Mouse (Mus musculus): Measurements from ENCODE around the gene Pcbd1.

The Pcbd1 gene

DNA sequence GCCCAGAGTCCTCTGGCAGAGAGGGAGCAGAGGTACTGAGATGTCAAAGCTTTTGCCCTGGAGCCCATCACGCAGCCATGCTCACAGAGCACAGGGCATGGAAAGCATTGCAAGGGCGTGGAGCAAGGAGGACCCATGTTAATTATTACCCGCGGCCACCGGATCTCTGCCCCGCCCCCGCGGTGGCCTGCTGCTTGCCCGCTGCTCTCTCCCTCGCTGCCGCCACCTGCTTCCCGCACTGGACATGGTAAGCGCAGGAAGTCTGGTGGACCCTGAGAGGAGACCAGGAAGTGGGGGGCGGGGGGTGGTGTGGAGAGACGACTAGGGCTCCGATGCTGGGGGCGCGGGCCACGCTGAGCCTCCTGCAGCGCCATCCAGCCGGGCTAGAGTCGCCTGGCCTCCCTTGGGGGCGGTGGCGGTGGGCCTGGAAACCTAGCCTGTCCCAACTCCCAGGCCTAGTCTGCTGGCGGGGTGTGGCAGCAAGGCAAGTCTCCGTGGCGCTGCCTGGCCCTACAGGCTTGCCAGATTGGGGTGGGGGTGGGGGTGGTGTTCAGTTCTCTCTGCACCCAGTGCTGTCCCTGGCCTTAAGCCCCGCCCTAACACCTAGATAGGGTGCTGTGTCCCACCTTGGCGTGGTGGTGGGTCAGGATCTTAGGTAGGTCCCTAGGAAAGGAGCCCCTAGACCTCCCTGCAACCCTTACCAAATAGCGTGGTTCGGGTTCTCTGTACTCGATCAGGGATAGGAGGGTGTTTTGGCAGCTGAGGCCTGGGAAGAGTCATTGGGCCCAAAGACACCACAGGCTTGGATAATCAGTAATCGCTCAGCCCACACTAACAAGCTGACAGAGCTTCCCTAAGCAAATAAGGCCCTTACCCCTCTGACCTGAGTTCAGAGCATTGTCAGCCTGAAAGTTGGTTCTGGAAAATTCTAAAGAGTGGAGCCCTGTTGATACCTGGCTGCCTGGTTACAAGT lies at the start of gene Pcbd1:
Gene Pcbd1 (plus strand): TSS at position 162 of the 973 bp plus-strand sequence.
- DNase-seq (ENCODE audit: extremely low spot score) = peak; percentile 77

DNA sequence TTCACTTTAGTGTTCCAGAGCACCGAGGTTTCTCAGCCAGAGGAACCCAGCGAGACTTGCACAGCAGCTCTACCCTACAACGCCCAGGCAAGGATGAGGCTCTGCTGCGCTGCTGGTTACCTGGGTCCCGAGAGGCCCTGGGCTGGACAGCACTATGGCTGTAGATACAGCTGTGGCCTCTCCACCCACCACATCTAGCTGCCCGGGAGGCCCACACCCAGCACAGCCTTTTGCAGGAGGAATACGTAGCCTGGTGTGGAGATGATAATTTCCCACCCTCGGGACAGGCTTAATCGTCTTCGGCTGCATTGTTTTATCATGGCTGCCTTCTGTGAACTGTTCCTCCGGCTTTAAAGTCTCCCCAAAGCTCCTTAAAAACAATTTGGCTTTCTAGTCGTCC lies 49.5 kb upstream of the Pcbd1 start:
- DNase-seq (ENCODE audit: extremely low spot score) = no peak

DNA sequence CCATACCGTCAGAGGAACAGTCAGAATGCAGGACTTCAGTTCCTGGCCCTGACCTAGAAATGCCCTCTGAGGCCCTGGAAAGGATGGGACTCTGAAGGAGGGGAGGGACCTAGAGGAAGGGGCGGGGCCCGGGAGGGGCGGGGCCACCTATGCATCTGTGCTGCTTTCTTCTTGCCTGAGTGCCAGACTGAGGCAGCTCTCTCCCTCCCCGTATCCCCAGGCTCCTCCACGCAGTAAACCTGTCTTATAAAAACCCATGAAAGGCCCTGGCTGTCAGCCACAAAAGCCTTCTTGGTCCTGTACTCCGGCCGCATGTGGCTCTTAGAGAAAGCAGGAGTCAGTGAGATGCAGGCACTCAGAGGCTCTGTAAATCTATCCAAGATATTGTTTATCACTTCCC lies 44.0 kb upstream of the Pcbd1 start:
- peak; percentile 70 for DNase-seq (ENCODE audit: extremely low spot score)

DNA sequence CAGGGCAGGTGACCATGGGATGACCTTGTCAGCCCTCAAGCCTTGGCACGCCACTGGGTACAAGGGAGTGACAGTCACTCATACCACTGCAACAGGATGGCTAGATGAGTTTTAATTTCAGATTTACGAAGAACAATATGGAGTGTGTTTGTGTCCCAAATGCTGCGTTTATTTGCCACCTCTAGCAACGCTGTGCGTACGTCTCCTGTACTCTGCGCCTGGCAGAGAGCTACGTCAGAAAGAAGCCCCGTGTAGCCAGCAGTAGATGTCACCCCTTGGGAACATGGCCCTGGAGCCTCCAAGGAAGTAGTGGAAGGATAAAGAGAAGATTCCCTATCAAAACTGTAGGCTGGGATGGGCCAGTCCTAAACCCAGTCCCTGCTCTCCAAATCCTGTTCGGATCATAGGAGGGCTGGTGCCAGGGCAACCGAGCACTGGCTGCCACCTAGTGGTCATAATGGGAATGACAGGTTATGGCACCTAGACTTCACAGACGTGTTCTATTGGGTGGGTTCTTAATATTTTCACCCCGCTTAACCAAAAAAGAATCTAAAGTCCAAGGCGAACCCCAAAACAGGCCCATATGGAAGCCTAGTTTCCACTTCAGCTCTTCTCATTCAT lies 37.0 kb upstream of the Pcbd1 start:
- DNase-seq (ENCODE audit: extremely low spot score) = peak; percentile 70

DNA sequence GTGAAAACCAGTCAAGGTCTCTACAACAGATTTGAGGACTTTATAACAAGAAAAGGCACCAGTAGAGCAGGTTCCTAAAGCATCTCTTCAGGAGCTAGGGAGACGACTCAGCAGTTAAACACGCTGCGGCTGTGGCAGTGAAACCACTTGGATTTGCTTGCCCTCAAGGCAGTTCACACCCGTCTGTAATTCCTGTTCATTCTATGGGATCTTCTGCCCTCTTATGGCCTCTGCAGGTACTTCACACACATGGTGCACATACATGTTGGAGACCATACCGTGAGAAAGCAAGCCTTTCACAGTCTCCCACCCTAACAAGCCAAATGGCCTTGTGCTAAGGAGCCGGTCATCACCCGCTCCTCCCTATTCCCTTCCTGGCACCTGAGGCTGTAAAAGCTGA lies 32.5 kb upstream of the Pcbd1 start:
- DNase-seq (ENCODE audit: extremely low spot score) = no peak

DNA sequence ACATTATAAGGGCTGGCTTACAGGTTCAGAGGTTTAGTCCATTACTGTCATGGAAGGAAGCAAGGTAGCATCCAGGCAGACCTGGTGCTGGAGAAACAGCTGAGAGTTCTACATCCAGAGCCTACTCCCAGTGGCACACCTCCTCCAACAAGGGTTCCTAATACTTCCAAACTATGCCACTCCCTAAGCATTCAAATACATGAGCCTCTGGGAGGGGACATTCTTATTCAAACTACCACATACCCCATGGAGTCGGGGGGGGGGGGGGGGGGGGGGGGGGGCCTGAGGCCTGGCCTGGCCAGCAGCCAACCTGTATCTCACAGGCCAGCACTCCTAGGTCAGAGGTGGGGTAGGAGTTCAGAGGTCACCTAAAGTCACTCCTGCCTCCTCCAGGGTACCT lies 30.0 kb upstream of the Pcbd1 start:
- no peak for DNase-seq (ENCODE audit: extremely low spot score)

DNA sequence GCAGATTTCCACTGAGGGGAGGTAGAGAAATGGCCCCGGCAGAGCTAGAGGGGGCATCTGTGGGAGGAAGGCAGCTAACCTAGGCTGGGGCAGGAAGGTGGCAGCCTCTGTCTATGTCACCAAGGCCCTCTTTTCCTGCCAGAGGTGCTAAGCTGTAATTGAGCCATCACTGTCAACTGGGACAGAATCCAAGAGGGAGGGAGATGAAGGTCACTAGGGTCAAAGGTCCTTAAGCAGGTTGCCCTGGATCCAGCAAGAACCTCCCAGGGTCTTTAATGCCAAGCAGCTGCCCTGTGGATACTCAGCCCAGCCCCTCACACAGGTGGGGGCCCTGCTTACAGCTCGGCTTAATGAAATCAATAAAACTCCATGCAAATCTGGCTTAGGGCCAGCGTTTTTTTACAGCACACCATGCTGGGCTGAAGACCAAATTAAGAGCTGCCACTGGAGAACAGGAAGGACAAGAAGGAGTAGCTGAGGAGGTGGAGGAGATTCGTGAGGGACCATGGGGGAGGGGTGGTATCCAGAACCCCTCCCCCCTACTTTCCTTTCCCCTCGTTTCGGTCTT lies 29.5 kb upstream of the Pcbd1 start:
- DNase-seq (ENCODE audit: extremely low spot score) = no peak

DNA sequence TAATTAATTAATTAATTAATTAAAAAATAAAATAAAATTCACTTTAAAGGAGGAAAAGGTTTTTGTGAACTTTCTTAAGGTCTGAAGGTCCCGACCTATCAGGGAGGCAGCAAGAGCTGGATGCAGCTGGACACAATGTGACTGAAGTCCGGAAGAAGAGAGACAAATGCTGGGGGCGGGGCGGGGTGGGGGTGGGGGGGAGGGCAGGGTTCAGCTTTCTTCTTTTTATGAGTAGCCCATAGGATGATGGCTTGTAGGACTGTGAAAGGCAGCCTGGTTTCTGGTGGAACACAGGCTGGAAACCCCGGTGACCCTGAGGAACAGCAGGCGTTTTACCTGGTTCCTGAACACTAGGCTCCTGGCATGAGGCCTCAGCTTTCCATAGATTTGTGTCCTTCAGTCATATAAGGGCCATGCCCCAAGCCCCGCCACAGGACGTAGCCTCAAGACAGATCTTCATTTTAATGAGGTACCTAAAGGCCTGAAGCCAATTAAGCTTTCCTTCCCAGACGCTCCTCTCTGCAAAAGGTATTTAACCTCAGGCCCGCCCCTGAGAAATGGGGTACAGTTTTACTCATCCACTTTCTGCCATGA lies 25.8 kb upstream of the Pcbd1 start:
- DNase-seq (ENCODE audit: extremely low spot score) = no peak

DNA sequence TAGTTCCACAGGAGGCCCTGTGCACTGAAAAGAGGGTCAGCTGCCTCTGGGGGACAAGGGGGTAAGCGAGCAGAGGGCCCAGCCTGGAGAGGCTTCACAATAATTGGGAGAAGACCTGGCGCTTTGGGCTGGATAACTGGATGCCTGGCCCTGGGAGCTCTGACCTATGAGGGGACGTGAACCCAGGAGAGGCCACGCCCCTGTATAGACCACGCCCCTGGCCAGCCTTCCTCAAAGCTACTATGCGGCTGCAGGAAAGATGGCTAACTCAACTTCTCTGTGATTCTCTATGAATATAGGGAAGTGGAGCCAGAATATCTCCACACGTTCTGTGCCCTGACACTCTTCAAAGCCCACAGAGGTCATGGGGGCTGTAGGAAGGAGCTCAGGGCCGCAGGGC lies 24.5 kb upstream of the Pcbd1 start:
- peak; percentile 85 for DNase-seq (ENCODE audit: extremely low spot score)

DNA sequence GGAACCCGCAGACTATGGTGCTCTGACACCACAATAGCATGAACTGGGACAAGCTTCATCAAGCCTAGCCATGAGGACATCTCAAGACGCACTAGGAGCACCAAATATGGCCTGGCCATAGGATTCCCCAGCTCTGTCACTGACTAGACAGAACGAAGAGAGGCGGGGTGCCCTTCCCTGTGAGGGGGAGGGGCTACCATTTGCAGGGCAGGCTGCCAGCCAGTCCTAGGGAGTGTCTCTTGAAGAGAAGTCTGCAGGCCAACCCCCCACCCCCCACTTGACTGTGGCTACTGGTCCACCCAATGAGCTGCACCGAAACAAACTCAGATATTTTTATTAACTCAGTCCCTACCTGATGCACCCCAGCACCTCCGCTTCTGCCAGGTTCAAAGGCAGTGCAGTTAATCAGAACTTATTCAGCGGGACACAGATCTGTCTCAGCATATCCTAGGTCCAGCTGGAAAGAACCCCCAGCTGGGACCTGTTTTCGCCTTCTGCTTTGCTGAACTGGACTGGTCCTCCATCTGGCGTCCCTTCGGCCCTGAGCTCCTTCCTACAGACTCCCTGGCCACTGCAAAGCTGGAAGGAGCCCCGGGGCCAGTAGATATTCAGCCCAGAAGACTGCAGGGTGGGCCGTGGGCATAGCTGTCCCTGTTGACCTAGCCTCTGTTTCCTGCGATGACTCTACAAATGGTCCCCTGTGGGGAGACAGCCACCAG lies 23.7 kb upstream of the Pcbd1 start:
- DNase-seq (ENCODE audit: extremely low spot score) = no peak

DNA sequence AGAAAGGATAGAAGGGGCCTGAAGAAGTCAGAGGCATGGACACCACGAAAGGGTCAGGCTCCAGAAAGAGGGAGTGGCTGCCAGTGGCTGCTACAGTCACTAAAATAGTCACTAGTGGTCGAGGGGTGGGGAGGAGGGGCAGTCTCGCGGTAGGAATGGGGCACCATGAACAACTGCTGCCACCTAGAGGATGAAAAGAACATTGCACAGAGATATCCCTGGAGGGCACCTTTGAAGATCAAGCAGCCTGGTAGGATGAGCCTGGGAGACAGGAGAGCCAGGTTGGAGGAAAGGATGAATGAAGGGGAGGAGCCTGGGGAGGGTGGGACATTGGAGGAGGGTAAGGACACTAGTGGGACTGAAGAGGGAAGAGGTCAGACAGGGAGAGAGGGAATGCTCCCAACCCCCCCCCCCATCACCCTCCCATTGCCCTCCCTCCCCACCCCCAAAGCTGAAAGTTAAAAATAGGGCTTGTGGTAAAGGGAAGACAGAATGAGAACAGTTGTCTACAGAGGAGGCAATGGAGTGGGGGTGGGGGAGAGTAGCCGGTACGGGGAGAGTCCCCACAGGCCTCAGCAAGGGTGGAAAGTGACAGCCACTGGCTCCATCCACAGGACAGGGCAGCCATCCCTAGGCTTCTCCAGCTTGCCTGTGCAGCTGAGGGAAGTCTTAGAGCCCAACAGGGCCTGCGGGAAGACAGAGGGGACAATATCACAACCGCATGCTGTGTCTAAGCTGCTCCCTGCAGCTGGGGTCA lies 20.5 kb upstream of the Pcbd1 start:
- peak; percentile 80 for DNase-seq (ENCODE audit: extremely low spot score)

DNA sequence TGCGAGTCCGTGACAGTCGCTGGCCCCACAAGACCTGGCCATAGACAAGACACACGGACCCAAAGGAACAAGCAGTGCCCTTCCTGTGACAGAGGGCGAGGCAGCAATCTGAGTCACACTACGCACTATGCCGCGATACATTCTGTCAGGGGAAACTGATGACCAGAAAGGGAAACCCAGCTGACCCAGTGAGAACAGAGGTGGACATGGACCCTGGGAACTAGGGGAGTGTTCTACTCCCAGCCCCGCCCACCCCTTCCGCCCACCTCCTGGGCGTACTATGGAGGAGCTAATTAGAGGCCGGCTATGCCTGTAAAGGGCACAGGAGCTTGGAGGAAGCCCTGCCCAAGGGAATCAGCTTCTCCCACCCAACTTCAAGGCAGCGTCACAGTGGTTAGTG lies 19.9 kb upstream of the Pcbd1 start:
- DNase-seq (ENCODE audit: extremely low spot score) = no peak

DNA sequence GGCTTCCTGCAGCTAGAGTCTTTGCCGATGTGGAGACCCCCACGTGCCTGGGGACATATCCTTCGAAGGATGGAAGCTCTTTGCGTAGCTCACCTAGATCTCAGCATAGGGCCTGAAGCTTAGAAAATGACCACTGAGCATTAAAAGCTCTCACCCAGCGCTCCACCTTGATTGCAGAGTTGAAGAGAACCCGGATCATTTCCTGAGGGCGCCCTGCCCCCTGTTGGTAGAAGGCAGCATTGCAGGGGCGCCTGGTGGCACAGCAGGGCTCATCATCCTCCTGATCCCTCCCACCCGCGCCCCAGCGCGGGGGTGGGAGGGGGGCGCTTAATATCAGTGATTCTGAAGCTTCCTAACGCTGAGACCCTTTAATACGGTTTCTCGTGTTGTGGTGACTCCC lies 16.8 kb upstream of the Pcbd1 start:
- peak; percentile 75 for DNase-seq (ENCODE audit: extremely low spot score)

DNA sequence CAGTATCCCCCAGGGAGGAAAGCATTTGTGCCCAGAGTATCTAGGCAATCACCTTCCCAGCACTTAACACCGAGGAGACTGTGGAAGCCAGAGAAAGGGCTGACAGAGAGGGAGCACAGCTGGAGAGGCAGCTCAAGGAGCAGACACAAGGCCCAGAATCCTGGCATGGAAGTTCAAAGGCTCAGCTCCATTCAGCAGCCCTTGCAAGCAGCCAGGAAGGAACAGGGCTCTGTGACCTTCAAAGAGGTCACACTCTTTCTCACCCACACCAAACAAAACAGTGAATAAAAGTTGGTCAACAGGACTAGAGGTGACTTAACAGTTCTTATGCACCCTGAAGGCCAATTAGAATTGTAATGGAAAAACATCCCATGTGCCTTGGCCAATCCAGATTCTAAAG lies 14.5 kb upstream of the Pcbd1 start:
- no peak for DNase-seq (ENCODE audit: extremely low spot score)

DNA sequence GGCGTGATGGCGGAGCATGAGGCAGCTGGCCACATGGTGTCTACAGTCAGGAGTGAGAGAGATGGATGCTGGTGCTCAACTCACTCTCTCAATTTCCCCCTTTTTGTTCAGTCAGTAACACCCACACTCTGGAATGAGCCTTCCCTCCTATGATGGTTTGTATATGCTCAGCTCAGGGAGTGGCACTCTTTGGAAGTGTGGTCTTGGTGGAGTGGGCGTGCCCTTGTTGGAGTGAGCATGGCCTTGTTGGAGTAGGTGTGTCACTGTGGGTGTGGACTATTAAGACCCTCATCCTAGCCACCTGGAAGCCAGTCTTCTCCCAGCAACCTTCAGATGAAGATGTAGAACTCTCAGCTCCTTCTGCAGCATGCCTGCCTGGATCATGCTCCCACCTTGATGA lies 13.5 kb upstream of the Pcbd1 start:
- DNase-seq (ENCODE audit: extremely low spot score) = no peak

DNA sequence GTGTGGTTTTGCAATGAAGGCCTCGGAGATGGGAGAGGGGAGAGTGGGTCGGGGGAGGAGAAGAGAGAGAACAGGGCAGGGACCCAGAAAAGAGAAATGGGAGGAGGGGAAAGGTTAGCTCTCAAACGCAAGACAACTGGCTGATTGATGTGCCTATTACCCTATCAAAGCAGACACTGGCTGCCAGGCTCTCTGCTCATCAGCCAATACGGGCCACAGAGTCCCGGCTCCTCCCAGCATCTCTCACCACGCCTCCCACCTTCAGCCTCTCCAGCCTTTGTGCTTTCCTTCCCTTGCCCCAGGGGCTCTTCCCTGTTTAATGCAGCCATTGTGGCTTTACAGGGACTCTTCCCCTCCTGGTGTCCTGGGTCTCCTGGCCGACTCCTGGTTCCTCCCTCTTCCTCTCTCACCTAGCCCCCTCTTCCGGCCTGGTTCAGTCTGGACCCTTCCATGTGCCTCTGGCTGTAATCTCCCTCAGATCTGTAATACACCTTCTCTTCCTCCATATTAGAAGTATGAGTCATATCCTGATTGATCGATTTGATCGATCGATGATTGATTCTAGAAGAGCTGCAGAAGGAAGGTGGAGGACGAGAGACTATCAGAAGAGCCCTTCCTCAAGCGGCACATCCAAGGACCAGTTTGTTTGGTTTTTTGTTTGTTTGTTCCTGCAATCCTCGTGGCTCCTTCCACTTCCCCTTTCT lies 8.8 kb upstream of the Pcbd1 start:
- DNase-seq (ENCODE audit: extremely low spot score) = peak; percentile 81

DNA sequence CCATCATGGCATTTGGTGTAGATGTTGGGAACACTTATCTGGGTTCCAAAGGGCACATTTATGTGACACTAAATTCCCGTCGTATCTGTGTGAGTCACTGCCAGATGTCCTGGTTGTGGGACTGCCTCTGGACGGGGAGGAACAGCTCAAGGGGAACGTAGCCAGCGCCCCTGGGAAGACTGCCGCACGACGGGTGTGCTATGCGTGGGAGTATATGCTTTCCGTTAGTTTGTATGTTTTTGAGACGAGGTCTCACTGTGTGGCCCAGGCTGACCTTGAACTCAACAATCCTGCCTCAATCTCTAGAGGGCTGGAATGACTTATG lies 8.2 kb upstream of the Pcbd1 start:
- DNase-seq (ENCODE audit: extremely low spot score) = no peak

DNA sequence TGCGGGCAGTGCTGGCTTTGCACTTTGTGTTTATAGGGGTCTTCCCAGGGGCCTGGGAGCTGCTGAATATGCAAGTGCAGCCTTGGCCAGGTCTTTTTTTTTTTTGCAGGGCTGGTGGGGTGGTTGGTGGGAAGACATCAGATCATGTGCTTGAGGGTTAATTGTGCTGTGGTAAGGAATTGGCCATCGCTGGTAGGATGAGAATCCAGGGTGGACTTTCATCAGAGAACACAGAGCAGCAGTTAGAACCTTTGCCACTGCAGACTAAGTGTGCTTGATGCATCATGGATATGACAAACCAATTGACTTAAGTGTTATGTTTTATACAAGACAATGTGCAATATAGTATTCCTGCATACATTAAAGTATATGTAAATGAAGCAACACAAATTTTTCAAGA lies 3.8 kb upstream of the Pcbd1 start:
- DNase-seq (ENCODE audit: extremely low spot score) = no peak

DNA sequence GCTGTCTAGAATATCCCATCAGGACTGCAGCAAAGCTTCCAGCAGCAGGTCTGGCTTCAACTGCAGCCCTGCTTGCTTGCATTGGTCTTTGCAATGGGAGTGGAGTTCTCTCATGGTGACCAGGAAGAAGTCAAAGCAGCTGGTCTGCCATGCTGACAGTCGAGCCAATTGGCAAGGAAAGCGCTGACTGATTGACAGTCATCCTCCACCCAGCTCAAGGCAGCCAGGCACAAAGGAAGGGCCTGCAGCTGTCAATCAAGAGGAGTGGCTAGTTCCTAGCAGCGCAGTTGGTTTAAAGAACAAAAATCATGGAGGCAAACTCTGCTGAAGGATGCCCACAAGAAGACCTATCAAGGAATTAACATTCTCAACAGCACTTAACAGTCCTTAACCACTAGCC lies 2.6 kb upstream of the Pcbd1 start:
- no peak for DNase-seq (ENCODE audit: extremely low spot score)

DNA sequence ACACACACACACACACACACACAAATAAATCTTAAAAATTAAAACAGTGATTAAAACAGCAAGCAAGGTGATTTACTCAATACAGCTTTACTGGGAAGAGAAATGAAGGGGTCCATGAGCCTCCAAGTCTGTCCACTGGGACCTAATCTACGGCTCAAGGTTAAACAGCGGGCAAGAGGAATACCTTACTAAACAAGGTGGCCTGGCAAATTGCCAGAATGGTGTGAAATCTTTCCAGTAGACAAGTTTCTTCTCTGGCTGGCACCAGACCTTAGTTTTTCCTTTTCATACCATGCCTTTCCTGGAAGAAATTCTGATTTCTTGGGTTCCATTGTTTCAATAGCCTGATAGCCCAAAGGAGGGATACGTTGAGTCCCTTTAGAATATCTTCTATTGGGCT lies 663 bp upstream of the Pcbd1 start:
- DNase-seq (ENCODE audit: extremely low spot score) = no peak

DNA sequence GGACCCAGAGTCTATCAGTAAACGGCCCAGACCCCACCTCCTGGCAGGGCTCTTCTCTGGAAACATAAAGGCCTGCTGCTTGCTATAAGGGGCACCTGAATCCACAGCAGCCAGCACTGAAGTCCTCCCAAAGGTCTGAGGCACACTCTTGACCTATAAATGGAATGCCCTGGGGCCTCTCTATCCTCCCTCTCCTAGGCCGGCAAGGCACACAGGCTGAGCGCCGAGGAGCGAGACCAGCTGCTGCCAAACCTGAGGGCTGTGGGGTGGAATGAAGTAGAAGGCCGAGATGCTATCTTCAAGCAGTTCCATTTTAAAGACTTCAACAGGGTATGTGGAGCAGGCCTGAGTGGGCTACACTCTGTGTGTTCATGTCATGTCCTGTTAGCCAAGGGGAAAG lies 2.7 kb downstream of the Pcbd1 start:
- DNase-seq (ENCODE audit: extremely low spot score) = no peak
